Mouse (Mus musculus) C2C12 (cell line): ENCODE results near the gene Tspan9.

ENCODE experiments used
- CEBPB ChIP-seq: IDR thresholded peaks from one replicate; pipeline ENCODE4 v1.6.1; 2011; ENCODE audit warnings: low read depth, mild to moderate bottlenecking, control low read depth, moderate library complexity
- CTCF ChIP-seq: IDR thresholded peaks from one replicate; pipeline ENCODE4 v1.5.1; 2011; ENCODE audit not compliant: control insufficient read depth, insufficient read depth, insufficient read length
- FOSL1 ChIP-seq: IDR thresholded peaks from one replicate; pipeline ENCODE4 v1.8.0; 2011; ENCODE audit warnings: mild to moderate bottlenecking, low read length; ENCODE audit not compliant: poor library complexity, insufficient read depth, severe bottlenecking
- MAX ChIP-seq: IDR thresholded peaks from one replicate; pipeline ENCODE4 v1.6.1; 2011; ENCODE audit warnings: mild to moderate bottlenecking, control low read depth
- MYOD1 ChIP-seq: IDR thresholded peaks from one replicate; pipeline ENCODE4 v1.6.1; 2011; ENCODE audit warnings: low read depth; ENCODE audit not compliant: control insufficient read depth, insufficient read length
- MYOG ChIP-seq: IDR thresholded peaks from one replicate; pipeline ENCODE4 v1.6.1; 2011; ENCODE audit not compliant: control insufficient read depth, insufficient read length; ENCODE audit errors: extremely low read depth
- USF1 ChIP-seq: IDR thresholded peaks from one replicate; pipeline ENCODE4 v1.6.1; 2011; ENCODE audit warnings: low read depth, mild to moderate bottlenecking, control low read depth, moderate library complexity

- TF ChIP-seq CTCF = no peak
- TF ChIP-seq USF1 = no peak
- no peak for TF ChIP-seq MYOD1
- no peak for TF ChIP-seq MYOG
- TF ChIP-seq MAX = no peak
- no peak for TF ChIP-seq FOSL1
- no peak for TF ChIP-seq CEBPB
These were observed 123.3 kb downstream of the Tspan9 start for GRCm38 (mm10) chr6:128020053-128020452.
